Mouse (Mus musculus): ENCODE measurements around the gene Mxra7. TPM values are rescaled to one million over a fixed set of nuclear protein-coding genes. Genes with fewer than 3 reads are reported as not detected.

Mxra7 gene
- total RNA-seq, 1 experiment from 2014 or later: not detected

GRCm38 (mm10) chr11:116807116-116807515, 20.7 kb downstream of the Mxra7 start:
- ATAC-seq (replicated peaks; ENCODE audit: insufficient number of reproducible peaks, low FRiP score, low TSS enrichment, poor library complexity, severe bottlenecking): no peak

GRCm38 (mm10) chr11:116806136-116807071, 21.4 kb downstream of the Mxra7 start:
- no peak for ATAC-seq (replicated peaks; ENCODE audit: insufficient number of reproducible peaks, low FRiP score, low TSS enrichment, poor library complexity, severe bottlenecking)

GRCm38 (mm10) chr11:116802709-116803108, 25.1 kb downstream of the Mxra7 start:
- no peak for ATAC-seq (replicated peaks; ENCODE audit: insufficient number of reproducible peaks, low FRiP score, low TSS enrichment, poor library complexity, severe bottlenecking)

- ATAC-seq (replicated peaks; ENCODE audit: insufficient number of reproducible peaks, low FRiP score, low TSS enrichment, poor library complexity, severe bottlenecking): no peak
Measured at GRCm38 (mm10) chr11:116801106-116801505, 26.7 kb downstream of the Mxra7 start.

- ATAC-seq (replicated peaks; ENCODE audit: insufficient number of reproducible peaks, low FRiP score, low TSS enrichment, poor library complexity, severe bottlenecking): no peak
Measured at GRCm38 (mm10) chr11:116799364-116799763, 28.5 kb downstream of the Mxra7 start.

- ATAC-seq (replicated peaks; ENCODE audit: insufficient number of reproducible peaks, low FRiP score, low TSS enrichment, poor library complexity, severe bottlenecking): no peak
Measured at GRCm38 (mm10) chr11:116784221-116784620, 43.6 kb downstream of the Mxra7 start.

GRCm38 (mm10) chr11:116782737-116783145, 45.1 kb downstream of the Mxra7 start:
- ATAC-seq (replicated peaks; ENCODE audit: insufficient number of reproducible peaks, low FRiP score, low TSS enrichment, poor library complexity, severe bottlenecking): peak; percentile 96

- no peak for ATAC-seq (replicated peaks; ENCODE audit: insufficient number of reproducible peaks, low FRiP score, low TSS enrichment, poor library complexity, severe bottlenecking)
Measured at GRCm38 (mm10) chr11:116775407-116775806, 52.4 kb downstream of the Mxra7 start, which contains the start of gene St6galnac1. Gene St6galnac1 (minus strand): TSS chr11:116775507.

- ATAC-seq (replicated peaks; ENCODE audit: insufficient number of reproducible peaks, low FRiP score, low TSS enrichment, poor library complexity, severe bottlenecking): no peak
Measured at GRCm38 (mm10) chr11:116773205-116773604, 54.6 kb downstream of the Mxra7 start.

- ATAC-seq (replicated peaks; ENCODE audit: insufficient number of reproducible peaks, low FRiP score, low TSS enrichment, poor library complexity, severe bottlenecking): no peak
Measured at GRCm38 (mm10) chr11:116769873-116770272, 58.0 kb downstream of the Mxra7 start.

- ATAC-seq (replicated peaks; ENCODE audit: insufficient number of reproducible peaks, low FRiP score, low TSS enrichment, poor library complexity, severe bottlenecking): no peak
Measured at GRCm38 (mm10) chr11:116764946-116765345, 62.9 kb downstream of the Mxra7 start.

GRCm38 (mm10) chr11:116764346-116764745, 63.5 kb downstream of the Mxra7 start:
- no peak for ATAC-seq (replicated peaks; ENCODE audit: insufficient number of reproducible peaks, low FRiP score, low TSS enrichment, poor library complexity, severe bottlenecking)

GRCm38 (mm10) chr11:116755191-116755590, 72.7 kb downstream of the Mxra7 start:
- no peak for ATAC-seq (replicated peaks; ENCODE audit: insufficient number of reproducible peaks, low FRiP score, low TSS enrichment, poor library complexity, severe bottlenecking)

- ATAC-seq (replicated peaks; ENCODE audit: insufficient number of reproducible peaks, low FRiP score, low TSS enrichment, poor library complexity, severe bottlenecking): no peak
Measured at GRCm38 (mm10) chr11:116753674-116754470, 74.0 kb downstream of the Mxra7 start.

Other genes with a start within 250 kb of the Mxra7 start
- gene Ube2o, start 246.6 kb downstream of the Mxra7 start, total RNA-seq (2017): 16.3 to 21.9 TPM (median 19.8 TPM) in 3 replicates
- gene Aanat, start 241.6 kb downstream of the Mxra7 start, total RNA-seq (2017): not detected in 3 replicates
- 14.1 to 16.7 TPM (median 15.1 TPM) in 3 replicates for gene Rhbdf2, start 201.0 kb downstream of the Mxra7 start, total RNA-seq (2017)
- not detected in 3 replicates for gene Prcd, start 174.5 kb downstream of the Mxra7 start, total RNA-seq (2017)
- gene Cygb, start 173.7 kb downstream of the Mxra7 start, total RNA-seq (2017): 0.29 TPM in 1 of 3 replicates, not detected in the others
- gene St6galnac1, start 52.5 kb downstream of the Mxra7 start, total RNA-seq (2017): not detected in 3 replicates
- 47.3 to 77.0 TPM (median 54.3 TPM) in 3 replicates for gene Mettl23, start 15.2 kb upstream of the Mxra7 start, total RNA-seq (2017)
- 80.8 to 81.6 TPM (median 81.0 TPM) in 3 replicates for gene Jmjd6, start 15.4 kb upstream of the Mxra7 start, total RNA-seq (2017)
- gene Mfsd11, start 24.4 kb upstream of the Mxra7 start, total RNA-seq (2017): 8.2 to 10.4 TPM (median 9.0 TPM) in 3 replicates
- gene Srsf2, start 25.0 kb upstream of the Mxra7 start, total RNA-seq (2017): 124 to 197 TPM (median 128 TPM) in 3 replicates
- gene Mgat5b, start 90.8 kb upstream of the Mxra7 start, total RNA-seq (2017): not detected in 3 replicates

All from monocyte, adult 5-6 weeks (primary cell).